Mouse (Mus musculus) forebrain, postnatal 0 days (tissue): ENCODE results near the gene Zswim1. TPM values are rescaled to one million over a fixed set of nuclear protein-coding genes. Genes with fewer than 3 reads are reported as not detected.
A peak's percentile ranks its signal among the peaks of the same experiment; 100 is the strongest.

Source experiments
- ATAC-seq: fragments of 200-750 bp; cut with Nextera tagmentation; 2 replicates; pipeline ENCODE4 v1.8.0; 2017; ENCODE audit warnings: mild to moderate bottlenecking, moderate library complexity
- DNase-seq: peaks from one replicate; pipeline ENCODE4 v3.0.0-alpha.2; 2015
- H3K27ac ChIP-seq: fragments of 300-500 bp; sonication (generic); 2 replicates; pipeline ENCODE4 v1.5.1; 2014; ENCODE audit warnings: low read depth, mild to moderate bottlenecking, antibody characterized with exemption, low read length, moderate library complexity, mixed read lengths
- H3K27me3 ChIP-seq: fragments of 300-500 bp; sonication (generic); 2 replicates; pipeline ENCODE4 v1.6.1; 2014; ENCODE audit warnings: mild to moderate bottlenecking, low read length, mixed read lengths; ENCODE audit not compliant: insufficient read depth
- H3K36me3 ChIP-seq: fragments of 300-500 bp; sonication (generic); 2 replicates; pipeline ENCODE4 v1.6.1; 2014; ENCODE audit warnings: mild to moderate bottlenecking, moderate library complexity; ENCODE audit not compliant: insufficient read depth
- H3K4me1 ChIP-seq: fragments of 300-500 bp; sonication (generic); 2 replicates; pipeline ENCODE4 v1.6.1; 2014; ENCODE audit warnings: antibody characterized with exemption; ENCODE audit not compliant: insufficient read depth
- H3K4me2 ChIP-seq: fragments of 300-500 bp; sonication (generic); 2 replicates; pipeline ENCODE4 v1.6.1; 2014; ENCODE audit warnings: low read depth, mild to moderate bottlenecking, moderate library complexity
- H3K4me3 ChIP-seq: fragments of 300-500 bp; sonication (generic); 2 replicates; pipeline ENCODE4 v1.5.1; 2014; ENCODE audit warnings: low read depth, low read length, mixed read lengths
- H3K9ac ChIP-seq: fragments of 300-500 bp; sonication (generic); 2 replicates; pipeline ENCODE4 v1.6.1; 2014; ENCODE audit warnings: mild to moderate bottlenecking
- H3K9me3 ChIP-seq: fragments of 300-500 bp; sonication (generic); 2 replicates; pipeline ENCODE4 v1.6.1; 2016; ENCODE audit warnings: low read length
- CTCF ChIP-seq: sonication (generic); IDR thresholded peaks from 2 replicates; pipeline ENCODE4 v1.5.1; 2016; ENCODE audit warnings: antibody characterized with exemption, control low read depth, low read depth
- WGBS: fragments of 180-500 bp; shearing (Covaris S2); extraction: QIAGEN DNeasy Blood & Tissue Kit; methylation state at CpG from one replicate; pipeline ENCODE4 v1.1.7; 2014; 5-methylcytosine and 5-hydroxymethylcytosine counted together
- polyA plus RNA-seq: library from polyadenylated mRNA; unstranded; fragments of >200 nt; fragmentation: Nextera tagmentation; extraction: Ambion mirVana; gene quantifications from 2 replicates; pipeline ENCODE4 v1.2.1, GENCODE M21; 2015
- total RNA-seq: library from RNA; depleted of rRNA; stranded (reverse); fragments of >200 nt; gene quantifications from 2 replicates; pipeline ENCODE4 v1.2.3, GENCODE M21; 2014

The Zswim1 gene
- total and polyA plus RNA-seq, 2 experiments from 2014 or later: 18.6 to 32.6 TPM

- no peak for TF ChIP-seq CTCF
- no peaks in the 10 kb centered on the region for H3K27me3 ChIP-seq
- no peak overlapping the region for H3K4me3 ChIP-seq
- no peak overlapping the region for H3K9ac ChIP-seq
- ATAC-seq (no peak), DNase-seq (no peak)
- H3K9me3 ChIP-seq: no peaks in the 10 kb centered on the region
- H3K27ac ChIP-seq: no peak overlapping the region
- 91% methylated on average over 6 of the region's 6 CpGs for WGBS
- peaks cover 26% of the 10 kb centered on the region for H3K36me3 ChIP-seq
- no peak overlapping the region for H3K4me2 ChIP-seq
- no peaks in the 10 kb centered on the region for H3K4me1 ChIP-seq
Observed at GRCm38 (mm10) chr2:164817206-164817605, 5.3 kb upstream of the Zswim1 start.

- peaks cover 26% of the 10 kb centered on the region for H3K36me3 ChIP-seq
- WGBS: 86% methylated on average over 5 of the region's 5 CpGs
- DNase-seq: no peak
Observed at GRCm38 (mm10) chr2:164817703-164818102, 4.8 kb upstream of the Zswim1 start.

GRCm38 (mm10) chr2:164821060-164821459 is 1.4 kb upstream of the Zswim1 start:
- H3K9ac ChIP-seq: no peak overlapping the region
- no peak overlapping the region for H3K4me3 ChIP-seq
- no peak overlapping the region for H3K27ac ChIP-seq
- H3K4me2 ChIP-seq: no peak overlapping the region
- 88% methylated on average over 6 of the region's 6 CpGs for WGBS
- peaks cover 8% of the 10 kb centered on the region for H3K4me1 ChIP-seq
- no peaks in the 10 kb centered on the region for H3K9me3 ChIP-seq
- H3K27me3 ChIP-seq: no peaks in the 10 kb centered on the region
- peaks cover 35% of the 10 kb centered on the region for H3K36me3 ChIP-seq
- no peak for TF ChIP-seq CTCF
- DNase-seq (no peak), ATAC-seq (no peak)

More at GRCm38 (mm10) chr2:164817703-164818102, 4.8 kb upstream of the Zswim1 start:
- no peaks in the 10 kb centered on the region for H3K9me3 ChIP-seq
- no peak overlapping the region for H3K9ac ChIP-seq
- no peak for TF ChIP-seq CTCF
- no peaks in the 10 kb centered on the region for H3K27me3 ChIP-seq
- no peaks in the 10 kb centered on the region for H3K4me1 ChIP-seq
- H3K4me2 ChIP-seq: no peak overlapping the region
- no peak overlapping the region for H3K4me3 ChIP-seq
- H3K27ac ChIP-seq: no peak overlapping the region
- ATAC-seq: no peak

- ATAC-seq (peak; percentile 71), DNase-seq (peak; percentile 71)
- peak overlapping the region; percentile 90 for H3K27ac ChIP-seq
- H3K4me2 ChIP-seq: peak overlapping the region; percentile 55
- H3K36me3 ChIP-seq: peaks cover 55% of the 10 kb centered on the region
- WGBS: 3% methylated on average over 10 of the region's 10 CpGs
- H3K27me3 ChIP-seq: no peaks in the 10 kb centered on the region
- H3K4me1 ChIP-seq: peaks cover 8% of the 10 kb centered on the region
- no peaks in the 10 kb centered on the region for H3K9me3 ChIP-seq
- peak overlapping the region; percentile 65 for H3K4me3 ChIP-seq
- 0 out of 2 replicates have a peak, but pooled peaks have one; percentile 24 for TF ChIP-seq CTCF
- peak overlapping the region; percentile 73 for H3K9ac ChIP-seq
Observed at GRCm38 (mm10) chr2:164823181-164823585, 697 bp downstream of the Zswim1 start.

- no peaks in the 10 kb centered on the region for H3K9me3 ChIP-seq
- DNase-seq (no peak), ATAC-seq (no peak)
- no peak for TF ChIP-seq CTCF
- no peak overlapping the region for H3K4me3 ChIP-seq
- H3K4me2 ChIP-seq: no peak overlapping the region; the same call in 1 of the 2 replicates
- no peak overlapping the region; the same call in 1 of the 2 replicates for H3K27ac ChIP-seq
- H3K27me3 ChIP-seq: no peaks in the 10 kb centered on the region
- H3K4me1 ChIP-seq: peaks cover 8% of the 10 kb centered on the region
- H3K36me3 ChIP-seq: peaks cover 56% of the 10 kb centered on the region
- no peak overlapping the region for H3K9ac ChIP-seq
- WGBS: 93% methylated on average over 4 of the region's 4 CpGs
Observed at GRCm38 (mm10) chr2:164823969-164824368, 1.5 kb downstream of the Zswim1 start.

- no peak overlapping the region for H3K27ac ChIP-seq
- H3K36me3 ChIP-seq: peaks cover 49% of the 10 kb centered on the region
- ATAC-seq (no peak), DNase-seq (no peak)
- no peak overlapping the region for H3K4me2 ChIP-seq
- H3K9ac ChIP-seq: no peak overlapping the region
- TF ChIP-seq CTCF: no peak
- H3K4me1 ChIP-seq: peaks cover 8% of the 10 kb centered on the region
- no peaks in the 10 kb centered on the region for H3K27me3 ChIP-seq
- WGBS: 96% methylated on average over 17 of the region's 17 CpGs
- H3K4me3 ChIP-seq: no peak overlapping the region
- H3K9me3 ChIP-seq: no peaks in the 10 kb centered on the region
Observed at GRCm38 (mm10) chr2:164825521-164825920, 3.0 kb downstream of the Zswim1 start.

- WGBS: 85% methylated on average over 16 of the region's 16 CpGs
- Histone ChIP-seq H3K27ac (no peak overlapping the region), H3K36me3 (peaks cover 35% of the 10 kb centered on the region), H3K27me3 (no peaks in the 10 kb centered on the region), H3K9me3 (no peaks in the 10 kb centered on the region), H3K4me2 (no peak overlapping the region), H3K4me3 (no peak overlapping the region), H3K4me1 (peaks cover 8% of the 10 kb centered on the region), H3K9ac (no peak overlapping the region)
- no peak for TF ChIP-seq CTCF
- ATAC-seq (no peak), DNase-seq (no peak)
Observed at GRCm38 (mm10) chr2:164827146-164827850, 4.8 kb downstream of the Zswim1 start.
